Mouse (Mus musculus) urinary bladder, adult 18-20 months (tissue): Measurements from ENCODE around the gene Saxo1.

Experiments
- DNase-seq, 2 experiments: peaks; one replicate each; pipeline ENCODE4 v3.0.0; 2022; ENCODE audit warnings: low spot score in 2 of 2, mixed read lengths in 2 of 2

The Saxo1 gene

GRCm38 (mm10) chr4:86527162-86528136, 30.7 kb downstream of the Saxo1 start:
- peak in 1 of 2 experiments; percentile 26 for DNase-seq

- no peak for DNase-seq
Measured at GRCm38 (mm10) chr4:86524483-86524882, 33.6 kb downstream of the Saxo1 start.

- DNase-seq: no peak
Measured at GRCm38 (mm10) chr4:86523771-86524170, 34.4 kb downstream of the Saxo1 start.

DNA sequence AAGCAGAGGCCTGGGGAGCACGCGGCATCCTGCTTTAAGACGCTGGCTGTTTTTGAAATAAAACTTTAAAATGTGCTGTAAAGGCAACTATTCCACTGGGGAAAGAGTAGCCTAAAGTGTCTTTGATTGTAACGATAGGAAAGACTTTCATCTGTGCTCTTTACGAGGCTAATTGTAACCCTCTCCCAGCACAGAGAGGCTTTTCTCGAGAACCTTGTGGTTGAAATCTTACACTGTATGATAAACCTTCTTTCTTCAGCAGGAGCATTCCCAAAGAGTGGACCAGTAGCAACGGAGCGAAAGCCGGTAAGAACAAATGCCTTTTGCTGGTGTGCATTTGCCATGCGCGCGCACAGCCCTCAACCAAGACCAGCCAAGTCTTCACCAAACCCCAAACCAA, 37.4 kb downstream of the Saxo1 start:
- DNase-seq: no peak

DNA sequence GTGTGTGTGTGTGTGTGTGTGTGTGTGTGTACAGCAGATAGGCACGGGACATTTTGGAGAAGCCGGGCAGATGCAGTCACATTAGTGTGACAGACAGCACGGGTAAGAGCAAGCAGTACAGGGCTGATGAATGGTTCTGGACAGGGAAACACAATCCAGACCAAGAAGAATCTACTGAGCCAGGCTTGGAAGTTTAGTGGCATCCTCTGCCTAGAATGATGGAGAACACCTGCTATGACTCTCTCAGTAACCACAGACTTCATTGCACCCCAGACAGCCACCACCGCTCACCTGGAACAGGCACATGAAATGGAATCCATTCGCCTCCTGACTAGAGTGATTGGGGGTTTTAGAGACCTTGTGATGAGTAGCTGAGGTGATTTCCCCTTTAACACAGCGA, 38.2 kb downstream of the Saxo1 start:
- no peak for DNase-seq

- no peak for DNase-seq
Measured at GRCm38 (mm10) chr4:86504656-86505055, 53.5 kb downstream of the Saxo1 start.

- no peak for DNase-seq
Measured at GRCm38 (mm10) chr4:86499561-86499960, 58.6 kb downstream of the Saxo1 start.

DNA sequence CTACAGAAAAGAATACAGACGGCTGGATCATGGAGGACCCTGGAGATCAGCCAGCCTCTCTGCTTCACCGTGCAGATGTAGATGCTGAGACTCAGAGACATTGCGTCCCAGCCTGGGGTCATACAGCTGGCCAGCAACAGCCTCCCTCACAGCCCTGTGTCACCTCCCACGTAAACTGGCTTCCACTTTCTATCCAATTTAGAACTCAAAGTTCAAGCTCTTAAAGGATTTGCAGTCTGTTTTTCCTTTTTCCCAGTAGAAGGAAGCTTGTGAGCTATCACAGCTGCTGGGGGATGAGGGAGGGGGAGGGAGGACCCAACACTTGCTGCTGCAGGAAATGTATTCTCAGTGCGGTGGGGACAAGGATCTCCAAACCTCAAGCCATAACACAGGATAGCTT, 59.4 kb downstream of the Saxo1 start:
- no peak for DNase-seq

GRCm38 (mm10) chr4:86489128-86489527, 69.0 kb downstream of the Saxo1 start:
- DNase-seq: no peak

GRCm38 (mm10) chr4:86486901-86487300, 71.2 kb downstream of the Saxo1 start:
- no peak for DNase-seq

DNA sequence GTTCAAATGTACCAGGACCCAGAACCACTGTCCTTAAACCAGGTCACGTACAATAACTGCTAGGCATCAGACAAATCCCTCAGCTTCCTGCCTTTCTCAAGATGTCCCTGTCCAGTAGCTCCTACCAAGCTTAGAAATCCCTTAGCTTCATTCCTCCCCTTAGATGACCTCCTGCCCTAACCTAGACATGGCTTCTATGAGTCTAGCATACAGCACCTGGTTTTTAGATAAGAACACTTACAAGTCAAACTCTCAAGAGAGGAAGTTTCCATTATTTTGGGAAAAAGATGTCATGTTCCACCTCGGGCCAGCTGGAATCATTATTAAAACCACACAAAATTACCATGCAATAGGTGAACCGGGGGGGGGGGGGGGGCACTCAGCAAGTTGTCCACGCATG, 71.6 kb downstream of the Saxo1 start:
- DNase-seq: no peak

GRCm38 (mm10) chr4:86485052-86485451, 73.1 kb downstream of the Saxo1 start:
- DNase-seq: no peak

DNA sequence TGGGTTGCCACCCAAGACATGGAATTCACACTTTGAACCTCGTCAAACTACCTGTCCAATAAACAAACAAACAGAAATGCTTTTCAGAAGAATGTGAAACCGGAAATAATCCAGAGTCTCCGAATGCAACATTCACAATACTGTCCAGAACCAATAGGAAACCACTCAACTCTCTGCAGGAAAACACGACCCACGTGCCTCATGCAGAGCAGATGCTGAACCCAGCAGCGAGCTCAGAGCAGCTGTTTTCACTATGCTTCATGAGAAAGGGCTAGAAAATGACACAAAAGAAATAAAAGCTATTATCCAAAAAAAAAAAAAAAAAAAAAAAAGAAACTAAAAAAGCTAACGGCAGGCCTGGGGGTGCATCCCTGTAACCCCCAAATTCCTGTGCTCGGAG, 74.4 kb downstream of the Saxo1 start:
- DNase-seq: no peak

- no peak for DNase-seq
Measured at GRCm38 (mm10) chr4:86483013-86483615, 75.0 kb downstream of the Saxo1 start.

DNA sequence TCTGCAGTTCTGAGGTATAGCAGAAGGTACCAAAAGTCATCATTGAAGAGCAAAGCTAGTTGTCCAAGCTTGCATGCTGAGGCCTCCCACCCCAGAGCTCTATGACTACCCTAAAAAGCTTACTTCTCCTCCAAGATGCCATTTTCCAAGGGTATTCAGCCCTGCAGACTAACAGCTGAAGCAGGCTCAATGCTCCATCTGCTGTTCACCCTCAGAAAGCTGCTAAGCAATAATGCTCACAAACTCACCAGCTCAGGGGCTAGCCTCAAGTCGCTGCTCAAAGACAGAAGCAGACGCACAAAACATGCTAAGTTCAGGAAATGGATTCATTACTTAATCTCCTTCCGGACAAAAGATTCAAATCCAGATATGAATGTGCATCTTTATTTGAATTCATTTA, 77.2 kb downstream of the Saxo1 start:
- no peak for DNase-seq

- DNase-seq: no peak
Measured at GRCm38 (mm10) chr4:86464808-86465207, 93.3 kb downstream of the Saxo1 start.

GRCm38 (mm10) chr4:86450468-86450867, 107.7 kb downstream of the Saxo1 start:
- DNase-seq: no peak

GRCm38 (mm10) chr4:86436336-86436735, 121.8 kb downstream of the Saxo1 start:
- DNase-seq: peak in 1 of 2 experiments; percentile 46

GRCm38 (mm10) chr4:86435631-86436030, 122.5 kb downstream of the Saxo1 start:
- DNase-seq: no peak

DNA sequence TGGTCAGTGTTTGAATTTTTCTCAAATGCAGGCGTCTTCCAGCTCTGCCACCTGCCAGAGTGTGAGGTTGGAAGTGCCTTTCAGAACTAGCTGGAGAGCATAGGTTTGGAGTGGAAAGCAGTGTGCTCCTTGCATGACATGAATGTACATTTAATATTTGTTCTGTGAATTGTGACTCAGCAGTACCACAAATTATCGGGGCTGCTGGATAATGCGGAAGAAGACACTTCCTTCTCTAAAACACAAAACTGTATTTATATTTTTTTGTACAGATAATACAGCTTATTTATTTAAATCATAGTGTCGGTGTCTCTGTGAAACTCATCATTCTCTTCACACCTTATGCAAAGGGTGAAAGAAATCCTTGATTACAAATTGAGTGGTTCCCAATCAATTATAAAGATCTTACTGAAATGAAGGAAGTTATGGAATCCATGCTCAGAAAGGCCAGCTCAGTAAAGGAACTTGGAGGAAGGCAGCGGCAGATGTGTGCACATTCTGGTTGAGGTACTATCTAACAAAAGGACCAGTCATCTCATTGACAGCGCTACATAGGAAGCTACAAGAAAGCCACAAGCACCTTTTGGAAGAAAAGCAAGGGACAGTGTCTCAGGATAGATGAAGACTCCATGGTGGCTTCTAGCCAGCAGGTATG, 129.9 kb downstream of the Saxo1 start:
- no peak for DNase-seq

GRCm38 (mm10) chr4:86427312-86427711, 130.8 kb downstream of the Saxo1 start:
- DNase-seq: no peak

- DNase-seq: no peak
Measured at GRCm38 (mm10) chr4:86426549-86426948, 131.6 kb downstream of the Saxo1 start.

DNA sequence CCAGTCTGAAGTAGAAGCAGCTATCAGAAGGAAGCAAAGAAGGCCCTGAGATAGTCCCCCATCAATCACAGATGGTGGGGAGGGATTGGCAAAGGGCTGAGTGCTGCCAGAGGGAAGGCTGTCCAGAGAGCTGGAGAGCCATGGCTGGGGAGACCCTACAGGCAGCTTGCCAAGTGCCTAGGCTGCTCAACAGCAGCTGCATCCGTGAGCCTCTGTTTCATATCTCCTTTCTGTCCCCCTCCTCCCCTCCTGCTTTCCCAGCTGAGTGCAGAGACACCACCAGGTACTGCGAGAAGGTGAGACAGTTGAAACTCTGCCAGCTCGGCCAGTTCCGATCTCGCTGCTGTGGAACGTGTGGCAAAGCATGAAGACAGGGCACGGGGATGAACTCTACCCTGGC, 132.5 kb downstream of the Saxo1 start:
- DNase-seq: no peak
